Mouse (Mus musculus): ENCODE data around the gene Ccdc62.
A peak's percentile ranks its signal among the peaks of the same experiment; 100 is the strongest.

The Ccdc62 gene

DNA sequence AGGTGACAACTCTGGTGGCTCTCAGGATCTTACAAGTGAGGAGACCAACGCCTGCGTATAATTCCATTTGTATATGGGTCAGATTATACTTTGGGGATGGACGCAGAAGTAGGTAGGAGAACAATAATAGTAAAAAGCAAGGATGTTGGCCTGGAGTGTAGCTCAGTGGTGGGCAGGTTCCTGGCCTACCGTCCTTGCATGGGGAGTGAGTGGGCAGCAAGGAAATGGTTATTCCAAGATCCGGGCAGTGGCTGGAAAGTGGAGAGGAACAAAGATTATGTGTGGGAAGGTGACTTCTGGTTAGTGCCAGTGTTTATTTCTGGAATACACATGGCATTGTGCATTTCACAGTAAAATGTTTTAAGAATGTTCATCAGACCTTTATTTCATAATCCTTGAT is 5.5 kb downstream of the Ccdc62 start:
- DNase-seq (ENCODE audit: low spot score), result no peak

DNA sequence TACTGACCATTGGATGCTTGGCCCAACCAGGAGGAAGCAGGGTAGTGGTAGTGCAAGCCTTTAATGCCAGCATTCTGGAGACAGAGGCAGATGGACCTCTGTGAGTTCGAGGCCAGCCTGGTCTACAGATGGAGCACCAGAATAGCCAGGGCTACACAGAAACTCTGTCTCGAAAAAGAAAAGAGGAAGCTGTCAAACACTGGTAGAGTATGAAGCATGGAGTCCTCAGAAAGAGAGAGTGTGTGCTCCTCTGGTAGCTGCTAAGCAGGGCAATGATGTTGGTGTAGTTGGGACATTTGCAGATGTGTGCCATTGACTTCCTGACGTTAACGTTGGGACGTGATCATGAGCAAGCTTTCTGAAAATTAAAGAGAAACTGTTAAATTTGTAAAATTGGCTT is 8.0 kb downstream of the Ccdc62 start:
- no peak for DNase-seq (ENCODE audit: low spot score)

DNA sequence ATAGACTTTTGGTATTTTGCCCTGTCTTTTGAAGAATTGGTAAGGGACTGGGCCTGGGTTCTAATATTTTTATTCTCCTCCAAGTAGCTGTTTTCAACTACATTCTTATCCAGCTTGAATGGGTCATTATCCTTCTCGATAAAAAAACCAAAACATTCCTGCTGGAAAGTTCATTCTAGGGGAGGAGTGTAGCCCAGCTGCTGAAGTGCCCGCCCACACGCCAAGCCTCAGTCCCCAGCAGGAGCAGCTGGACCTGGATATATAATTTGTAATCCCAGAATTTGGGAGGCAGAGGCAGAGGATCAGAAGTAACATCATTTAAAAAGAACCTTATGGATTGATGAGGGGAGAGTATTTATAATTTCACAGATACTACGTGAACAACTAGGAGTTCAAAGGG is 16.1 kb downstream of the Ccdc62 start:
- no peak for DNase-seq (ENCODE audit: low spot score)

GRCm38 (mm10) chr5:123947041-123947761 is 16.7 kb downstream of the Ccdc62 start:
- DNase-seq (ENCODE audit: low spot score), result no peak

- DNase-seq (ENCODE audit: low spot score), result no peak
Observed at GRCm38 (mm10) chr5:123952365-123953045, 22.0 kb downstream of the Ccdc62 start.

DNA sequence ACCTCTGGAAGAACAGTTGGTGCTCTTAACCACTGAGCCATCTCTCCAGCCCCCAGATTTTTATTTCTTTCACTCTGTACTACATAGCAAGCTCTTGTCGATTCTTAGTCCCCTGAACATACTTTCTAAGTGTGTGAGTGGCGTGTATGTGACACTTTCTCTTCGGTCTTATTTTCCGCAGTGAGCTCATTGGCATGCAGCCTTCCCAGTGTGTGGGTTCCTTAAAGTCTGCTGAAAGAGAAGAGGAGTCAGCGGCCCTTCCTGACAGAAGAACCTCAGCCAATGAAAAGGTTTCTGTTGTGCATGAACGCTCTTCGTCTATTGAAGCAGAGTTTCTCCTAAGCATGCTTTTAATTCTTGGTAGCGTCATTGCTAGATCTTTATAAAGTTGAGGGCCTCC is 26.7 kb downstream of the Ccdc62 start:
- no peak for DNase-seq (ENCODE audit: low spot score)

- DNase-seq (ENCODE audit: low spot score), result no peak
Observed at GRCm38 (mm10) chr5:123959018-123959417, 28.5 kb downstream of the Ccdc62 start.

- peak; percentile 74 for DNase-seq (ENCODE audit: low spot score)
Observed at GRCm38 (mm10) chr5:123960129-123960528, 29.6 kb downstream of the Ccdc62 start.

GRCm38 (mm10) chr5:123961046-123961445 is 30.6 kb downstream of the Ccdc62 start:
- DNase-seq (ENCODE audit: low spot score), result no peak

- DNase-seq (ENCODE audit: low spot score), result peak; percentile 47
Observed at GRCm38 (mm10) chr5:123964208-123964607, 33.7 kb downstream of the Ccdc62 start.

DNA sequence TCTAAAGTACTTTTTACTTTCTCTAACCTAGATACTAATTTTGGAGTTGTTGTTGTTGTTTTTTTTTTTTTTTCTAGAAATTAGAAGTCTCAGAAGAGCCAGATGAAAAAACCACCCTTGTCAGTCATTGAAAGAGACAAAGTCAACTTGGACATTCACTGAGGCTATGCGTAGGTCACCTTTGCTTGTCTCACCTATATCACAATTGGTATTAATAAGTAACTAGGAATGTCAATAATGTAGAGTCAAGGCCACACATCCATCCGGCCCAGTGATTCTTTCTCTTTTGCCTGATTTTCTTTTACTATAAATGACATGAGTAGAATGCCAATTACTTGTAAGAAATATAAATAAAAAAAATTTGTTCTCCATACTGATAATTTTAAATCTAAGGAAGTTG is 36.3 kb downstream of the Ccdc62 start:
- no peak for DNase-seq (ENCODE audit: low spot score)

DNA sequence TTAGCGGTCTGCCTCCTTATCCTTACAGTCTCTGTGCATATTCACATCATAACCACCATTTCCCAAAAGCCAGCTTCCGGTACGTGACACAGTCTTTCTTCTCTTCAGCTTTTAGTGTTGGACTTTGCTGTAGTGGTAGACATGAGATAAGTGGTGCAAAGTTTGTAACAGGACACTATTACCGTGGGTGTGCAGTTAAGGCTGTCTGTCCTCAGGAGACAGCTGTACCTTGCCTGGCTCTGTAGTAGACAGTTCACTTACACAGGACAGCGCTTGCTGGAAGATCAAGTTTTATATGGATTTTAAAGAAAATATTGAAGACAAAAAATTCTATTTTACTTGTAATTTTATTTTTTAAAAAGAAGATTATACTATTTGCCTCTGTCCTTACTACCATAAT is 38.0 kb downstream of the Ccdc62 start:
- no peak for DNase-seq (ENCODE audit: low spot score)

DNA sequence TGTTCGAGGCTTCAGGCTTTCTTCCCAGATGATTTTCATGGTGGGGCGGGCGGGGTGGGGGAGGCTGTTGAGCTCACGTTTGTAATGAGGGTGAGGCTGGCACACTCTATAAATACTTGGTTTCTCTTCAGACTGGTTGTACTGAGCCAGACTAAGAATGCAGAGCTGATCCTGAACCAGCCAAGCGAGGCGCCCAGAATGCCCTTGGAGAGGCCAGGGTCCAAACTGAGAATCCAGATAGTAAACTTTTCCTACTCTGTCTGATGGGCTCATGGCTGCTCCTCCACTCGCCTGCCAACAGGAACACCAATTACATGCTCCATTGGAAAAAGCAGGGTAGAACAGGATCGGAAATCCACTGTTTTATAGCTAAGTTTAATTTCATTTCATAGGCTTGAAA is 38.7 kb downstream of the Ccdc62 start:
- no peak for DNase-seq (ENCODE audit: low spot score)

GRCm38 (mm10) chr5:123970576-123970975 is 40.1 kb downstream of the Ccdc62 start:
- no peak for DNase-seq (ENCODE audit: low spot score)

DNA sequence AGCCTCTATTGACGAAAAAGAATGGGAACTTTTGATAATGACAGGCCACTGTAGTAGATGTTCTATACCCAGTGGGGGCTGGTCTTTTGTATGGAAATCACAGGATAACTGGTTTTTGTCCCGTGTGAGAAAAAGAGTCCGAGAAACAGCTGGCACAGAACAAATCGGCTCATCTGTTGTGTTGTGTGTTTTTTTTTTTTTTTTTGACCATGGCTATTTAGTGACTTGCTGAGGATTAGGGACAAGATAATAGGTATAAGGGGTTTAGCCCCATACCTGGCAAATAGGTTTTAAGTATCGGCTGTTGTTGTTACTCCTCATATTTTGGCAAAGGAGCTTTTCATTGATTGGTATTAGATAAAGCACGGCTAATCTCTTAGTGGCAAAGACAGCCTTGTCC is 42.0 kb downstream of the Ccdc62 start:
- no peak for DNase-seq (ENCODE audit: low spot score)

DNA sequence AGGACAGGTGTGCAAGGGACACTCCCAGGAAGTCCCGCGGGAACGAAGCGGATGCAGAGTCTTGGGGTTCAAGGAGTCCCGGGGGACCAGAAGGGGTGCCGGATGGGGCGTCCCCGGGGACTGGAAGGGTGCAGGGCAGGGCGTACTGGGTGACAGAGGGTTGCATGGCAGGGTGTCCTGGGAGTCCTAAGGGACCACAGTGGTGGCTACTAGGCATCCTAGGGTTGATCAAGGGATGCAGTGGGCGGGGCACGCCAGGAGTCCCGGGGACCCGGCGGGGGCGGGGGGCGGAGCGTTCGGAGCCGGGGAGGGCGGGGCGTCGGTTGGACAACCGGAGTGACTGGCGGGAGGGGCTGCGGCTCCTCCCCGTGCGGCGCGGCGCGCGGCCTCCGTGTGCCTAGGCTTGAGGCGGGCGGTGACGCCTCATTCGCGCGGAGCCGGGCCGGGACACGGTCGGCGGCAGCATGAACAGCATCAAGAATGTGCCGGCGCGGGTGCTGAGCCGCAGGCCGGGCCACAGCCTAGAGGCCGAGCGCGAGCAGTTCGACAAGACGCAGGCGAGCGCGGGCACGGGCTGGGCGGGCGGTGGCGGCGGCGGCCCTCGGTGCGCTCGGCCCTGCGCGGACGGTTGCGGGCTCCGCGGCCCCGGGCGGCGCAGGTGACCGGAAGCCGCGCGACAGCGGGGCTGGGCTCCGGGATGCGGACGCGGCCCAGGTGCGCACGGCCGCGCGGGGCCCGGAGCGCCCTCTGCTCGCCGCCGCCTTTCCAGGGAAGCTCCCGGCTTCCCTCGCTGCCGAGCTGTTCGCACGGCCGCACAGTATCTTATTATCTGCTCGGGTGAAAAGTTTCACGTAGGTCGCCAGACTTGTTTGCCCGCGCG is 43.1 kb downstream of the Ccdc62 start, which contains the start of gene Hip1r:
Gene Hip1r (plus strand): TSS at position 330 of the 880 bp plus-strand sequence.
- DNase-seq (ENCODE audit: low spot score), result peak; percentile 87

DNA sequence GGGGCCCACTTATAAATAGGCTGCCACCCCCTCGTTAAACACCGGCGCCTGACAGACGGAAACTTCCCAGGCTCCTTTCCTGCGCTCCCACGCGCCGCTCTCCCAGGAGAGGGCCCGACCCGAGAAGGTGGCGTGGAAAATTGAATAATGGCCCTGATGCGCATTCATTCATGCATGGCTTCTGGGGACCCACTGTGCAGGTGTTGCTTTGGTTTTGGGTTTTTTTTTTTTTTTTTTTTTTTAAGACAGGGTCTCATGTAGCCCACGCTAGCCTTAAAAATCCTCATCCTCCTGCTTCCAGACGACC is 43.7 kb downstream of the Ccdc62 start:
- DNase-seq (ENCODE audit: low spot score), result no peak

- DNase-seq (ENCODE audit: low spot score), result peak; percentile 60
Observed at GRCm38 (mm10) chr5:123974616-123975111, 44.2 kb downstream of the Ccdc62 start.

DNA sequence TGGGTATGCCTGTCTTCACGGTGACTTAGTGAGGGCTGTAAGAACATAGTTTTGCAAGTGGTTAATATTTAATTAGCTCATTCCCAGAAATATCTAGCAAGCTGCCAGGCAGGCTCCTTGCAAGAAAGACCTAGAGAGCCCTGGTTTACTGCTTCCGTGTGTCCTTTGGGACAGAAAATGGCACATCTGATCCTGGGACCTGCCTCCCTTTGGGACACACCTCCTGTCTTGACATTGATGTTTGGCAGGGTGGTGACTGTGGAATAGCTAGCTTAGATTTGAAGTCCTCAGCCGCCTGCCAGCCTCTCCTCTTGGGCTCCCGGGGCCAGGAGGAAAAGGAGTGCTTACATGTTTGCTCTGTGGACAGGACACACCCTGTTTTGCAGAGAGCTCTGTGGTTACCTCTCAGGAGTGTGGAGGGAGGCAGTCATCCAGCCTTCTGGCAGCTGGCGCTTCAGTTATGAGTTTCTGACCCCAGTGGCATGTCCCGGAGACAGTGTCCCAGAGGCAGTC is 45.2 kb downstream of the Ccdc62 start:
- DNase-seq (ENCODE audit: low spot score), result peak; percentile 60

DNA sequence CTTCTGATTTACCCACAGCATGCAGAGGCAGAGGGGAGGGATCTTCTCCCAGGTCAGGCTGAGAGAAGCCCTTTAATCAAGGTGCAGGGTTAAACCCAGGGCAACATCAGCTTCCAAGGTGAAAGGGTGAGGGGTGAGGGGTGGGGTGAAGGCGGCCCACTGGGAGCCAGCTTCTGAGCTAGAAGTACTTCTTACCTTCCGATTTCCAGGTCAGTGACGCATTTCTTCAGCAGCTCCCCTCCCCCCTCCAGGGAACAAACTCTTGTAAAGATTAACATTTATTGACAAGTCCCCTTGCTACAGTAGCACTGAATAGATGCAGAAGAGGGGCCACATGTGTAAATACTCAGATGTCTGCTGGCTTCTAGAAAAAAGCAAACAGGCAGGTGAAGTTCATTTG is 46.8 kb downstream of the Ccdc62 start:
- no peak for DNase-seq (ENCODE audit: low spot score)

- DNase-seq (ENCODE audit: low spot score), result no peak
Observed at GRCm38 (mm10) chr5:123978131-123978530, 47.7 kb downstream of the Ccdc62 start.

GRCm38 (mm10) chr5:123979221-123979979 is 48.9 kb downstream of the Ccdc62 start:
- DNase-seq (ENCODE audit: low spot score), result no peak
